Mouse (Mus musculus) kidney, embryonic 14.5 days (tissue): ENCODE measurements around the gene Wfdc6b. TPM values are rescaled to one million over a fixed set of nuclear protein-coding genes. Genes with fewer than 3 reads are reported as not detected.
"Not testable (repeated sequence)": the region's sequence is repeated elsewhere in the genome, so short reads cannot be mapped to it uniquely, and the experiment has no call there.

Experiments used
- ATAC-seq: fragments of 200-750 bp; cut with Nextera tagmentation; 2 replicates; pipeline ENCODE4 v1.8.0; 2017; ENCODE audit warnings: moderate number of reproducible peaks, mild to moderate bottlenecking, moderate TSS enrichment, moderate library complexity; ENCODE audit not compliant: low FRiP score, low TSS enrichment
- H3K27ac ChIP-seq: fragments of 300-500 bp; sonication (generic); 2 replicates; pipeline ENCODE4 v1.5.1; 2014; ENCODE audit warnings: low read depth, mild to moderate bottlenecking, low read length, moderate library complexity, mixed read lengths
- H3K27me3 ChIP-seq: fragments of 300-500 bp; sonication (generic); 2 replicates; pipeline ENCODE4 v1.6.1; 2014; ENCODE audit warnings: mild to moderate bottlenecking, low read length; ENCODE audit not compliant: control insufficient read depth, insufficient read depth
- H3K36me3 ChIP-seq: fragments of 300-500 bp; sonication (generic); 2 replicates; pipeline ENCODE4 v1.6.1; 2014; ENCODE audit warnings: low read length, mixed read lengths; ENCODE audit not compliant: control insufficient read depth, insufficient read depth
- H3K4me1 ChIP-seq: fragments of 300-500 bp; sonication (generic); 2 replicates; pipeline ENCODE4 v1.6.1; 2014; ENCODE audit warnings: low read length, mixed read lengths; ENCODE audit not compliant: control insufficient read depth, insufficient read depth
- H3K4me2 ChIP-seq: fragments of 300-500 bp; sonication (generic); replicated peaks from 2 replicates; pipeline ENCODE4 v1.6.1; 2014; ENCODE audit warnings: low read depth, mild to moderate bottlenecking, low read length
- H3K4me3 ChIP-seq: fragments of 300-500 bp; sonication (generic); 2 replicates; pipeline ENCODE4 v1.5.1; 2014; ENCODE audit warnings: mild to moderate bottlenecking, low read length
- H3K9ac ChIP-seq: fragments of 300-500 bp; sonication (generic); 2 replicates; pipeline ENCODE4 v1.6.1; 2014; ENCODE audit warnings: low read depth, mild to moderate bottlenecking, low read length, moderate library complexity
- H3K9me3 ChIP-seq: fragments of 300-500 bp; sonication (generic); 2 replicates; pipeline ENCODE4 v1.6.1; 2016; ENCODE audit warnings: low read length; ENCODE audit not compliant: control insufficient read depth
- WGBS: fragments of 180-500 bp; shearing (Covaris S2); extraction: QIAGEN DNeasy Blood & Tissue Kit; methylation state at CpG from one replicate; pipeline ENCODE4 v1.1.7; 2014; 5-methylcytosine and 5-hydroxymethylcytosine counted together
- polyA plus RNA-seq: library from polyadenylated mRNA; unstranded; fragments of >200 nt; fragmentation: Nextera tagmentation; extraction: Ambion mirVana; gene quantifications from 2 replicates; pipeline ENCODE4 v1.2.1, GENCODE M21; 2014

Wfdc6b gene
- not detected in 2 replicates for polyA plus RNA-seq

DNA sequence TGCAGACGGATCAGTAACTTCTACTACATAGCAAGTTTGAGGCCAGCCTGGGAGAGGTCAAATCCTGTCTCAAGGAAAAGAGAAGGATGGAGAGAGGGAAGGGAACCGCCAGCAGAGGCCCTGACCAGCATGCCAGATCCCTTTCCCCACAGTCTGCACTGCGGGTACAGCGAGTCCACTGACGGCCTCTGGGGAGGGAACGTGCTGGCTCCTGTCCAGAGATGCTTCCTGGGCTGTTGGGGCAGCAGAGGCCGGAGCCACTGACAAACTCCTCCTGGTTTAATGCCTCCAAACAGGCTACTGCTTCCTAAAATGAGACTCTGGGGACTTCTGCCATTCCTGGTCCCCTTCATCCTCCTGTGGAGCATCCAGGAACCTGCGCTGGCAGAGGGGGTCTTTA is at the start of gene Wfdc6b, which contains the start of gene Wfdc8:
Wfdc6b (plus strand) TSS at position 52 of the 400 bp plus-strand sequence.
Wfdc8 (minus strand) TSS at position 156 of the 400 bp plus-strand sequence.
- WGBS: 54% methylated on average over 8 of the region's 8 CpGs

DNA sequence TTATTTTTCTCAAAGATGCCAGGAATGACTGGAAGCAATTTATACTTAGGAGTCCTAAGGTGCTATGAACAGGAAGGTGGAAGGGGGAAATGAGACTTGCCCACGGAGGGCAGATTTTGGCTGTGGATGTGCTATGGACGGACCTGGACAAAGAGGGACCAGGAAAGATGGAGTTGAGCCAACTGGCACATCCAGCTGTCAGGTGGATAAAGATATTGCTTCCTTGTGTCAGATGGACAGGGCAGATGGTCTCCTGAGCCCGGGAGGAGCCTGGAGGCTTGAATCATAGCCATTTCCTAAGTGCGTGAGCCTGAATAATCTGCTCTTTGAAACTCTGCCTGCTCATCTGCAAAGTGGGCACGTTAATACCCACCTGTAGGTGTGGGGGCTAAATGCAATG is 49.0 kb upstream of the Wfdc6b start:
- no peak overlapping the region; the same call in 1 of the 2 replicates for H3K27ac ChIP-seq
- no peak overlapping the region; the same call in 1 of the 2 replicates for H3K9ac ChIP-seq
- 0 out of 2 replicates have a peak, but pooled peaks cover 6% of the 10 kb centered on the region for H3K4me1 ChIP-seq
- H3K4me3 ChIP-seq: peak overlapping the region; percentile 52
- H3K4me2 ChIP-seq: peak overlapping the region; percentile 80
- WGBS: 77% methylated on average over 5 of the region's 5 CpGs
- no peak for ATAC-seq
- peaks cover 10% of the 10 kb centered on the region for H3K36me3 ChIP-seq
- no peaks in the 10 kb centered on the region for H3K9me3 ChIP-seq
- H3K27me3 ChIP-seq: no peaks in the 10 kb centered on the region

More for the DNA sequence above, at the start of gene Wfdc6b, which contains the start of gene Wfdc8:
- not testable (repeated sequence) for H3K4me2 ChIP-seq, H3K4me3 ChIP-seq, H3K27ac ChIP-seq, H3K36me3 ChIP-seq, H3K9ac ChIP-seq, H3K4me1 ChIP-seq, H3K9me3 ChIP-seq, ATAC-seq, H3K27me3 ChIP-seq

DNA sequence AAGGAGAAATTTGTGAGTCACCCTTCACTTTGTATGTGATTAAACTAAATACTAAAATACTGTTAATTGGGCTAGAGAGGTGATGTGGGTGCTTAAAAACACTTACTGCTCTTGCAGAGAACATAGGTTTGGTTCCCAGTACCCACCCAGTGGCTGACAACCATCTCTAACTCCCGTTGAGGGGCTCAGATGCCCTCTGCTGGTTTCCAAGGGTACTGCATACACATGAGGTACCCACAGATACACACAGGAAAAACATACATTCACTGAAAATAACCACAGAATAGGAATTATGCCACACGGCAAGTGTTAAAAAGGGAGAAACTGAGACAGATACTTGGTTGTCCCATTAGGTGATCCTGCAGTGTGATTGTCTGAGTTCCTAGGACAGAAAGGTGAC is 46.3 kb upstream of the Wfdc6b start:
- no peaks in the 10 kb centered on the region for H3K9me3 ChIP-seq
- no peaks in the 10 kb centered on the region for H3K27me3 ChIP-seq
- no peak overlapping the region for H3K4me3 ChIP-seq
- H3K4me1 ChIP-seq: 0 out of 2 replicates have a peak, but pooled peaks cover 6% of the 10 kb centered on the region
- H3K27ac ChIP-seq: no peak overlapping the region
- H3K9ac ChIP-seq: no peak overlapping the region
- ATAC-seq: no peak
- no peak overlapping the region for H3K4me2 ChIP-seq
- H3K36me3 ChIP-seq: peaks cover 10% of the 10 kb centered on the region
- 88% methylated on average over 2 of the region's 2 CpGs for WGBS

DNA sequence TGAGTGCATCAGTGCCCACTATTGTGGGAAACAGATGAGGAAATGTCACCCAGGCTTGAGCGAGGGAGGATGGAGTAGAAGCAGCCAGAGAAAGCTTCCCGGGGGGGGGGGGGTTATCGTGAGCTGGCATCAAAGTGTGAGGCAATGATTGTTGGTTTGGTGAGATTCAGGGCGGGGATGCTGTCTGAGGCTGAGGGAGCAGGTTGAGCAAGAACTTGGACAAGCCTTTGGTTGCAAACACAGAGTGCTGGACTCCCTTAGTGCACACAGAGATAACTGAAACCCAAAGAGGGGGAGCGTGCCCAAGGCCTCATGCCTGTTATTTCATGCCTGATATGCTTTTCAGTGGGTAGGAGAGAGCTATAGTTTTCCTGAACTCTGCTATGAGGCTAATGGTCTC is 45.9 kb upstream of the Wfdc6b start:
- H3K36me3 ChIP-seq: peaks cover 10% of the 10 kb centered on the region
- no peak overlapping the region for H3K4me3 ChIP-seq
- H3K4me2 ChIP-seq: no peak overlapping the region
- ATAC-seq: no peak
- H3K4me1 ChIP-seq: 0 out of 2 replicates have a peak, but pooled peaks cover 6% of the 10 kb centered on the region
- 92% methylated on average over 5 of the region's 5 CpGs for whole genome bisulfite sequencing
- no peaks in the 10 kb centered on the region for H3K27me3 ChIP-seq
- H3K9me3 ChIP-seq: no peaks in the 10 kb centered on the region
- H3K9ac ChIP-seq: no peak overlapping the region
- H3K27ac ChIP-seq: no peak overlapping the region

DNA sequence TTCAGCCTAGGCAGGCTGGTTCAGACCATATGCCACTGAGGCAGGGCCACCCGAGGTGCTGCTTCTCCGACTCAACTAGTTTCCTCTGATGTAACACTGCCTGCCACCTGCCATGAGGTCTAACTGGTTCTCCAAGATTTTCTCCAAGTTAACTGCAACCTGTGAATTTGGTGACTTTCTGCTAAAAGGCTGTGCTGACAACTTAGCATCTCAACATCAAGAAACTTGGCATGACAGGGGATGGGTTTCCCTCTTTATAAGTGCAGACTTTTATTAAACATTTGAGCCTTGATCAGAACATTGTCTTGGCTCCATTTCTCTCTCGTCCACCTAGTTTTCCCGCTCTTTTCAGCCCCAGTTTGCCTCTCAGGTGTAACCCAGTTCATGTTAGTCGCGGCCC is 40.0 kb upstream of the Wfdc6b start, which contains the start of gene Spint3:
Spint3 (minus strand) TSS at position 101 of the 400 bp plus-strand sequence.
- H3K9ac ChIP-seq, H3K36me3 ChIP-seq, H3K4me2 ChIP-seq, H3K27me3 ChIP-seq, H3K27ac ChIP-seq, ATAC-seq, H3K4me1 ChIP-seq, H3K9me3 ChIP-seq, H3K4me3 ChIP-seq: not testable (repeated sequence)
- WGBS: 83% methylated on average over 6 of the region's 6 CpGs

GRCm38 (mm10) chr2:164585025-164585725 is 28.1 kb upstream of the Wfdc6b start, which contains the start of gene Wfdc6a:
TSS of gene Wfdc6a (minus strand) at chr2:164585447.
- not testable (repeated sequence) for H3K4me2 ChIP-seq, H3K36me3 ChIP-seq, ATAC-seq, H3K4me1 ChIP-seq, H3K9me3 ChIP-seq, H3K27ac ChIP-seq, H3K9ac ChIP-seq, H3K27me3 ChIP-seq, H3K4me3 ChIP-seq
- WGBS: 61% methylated on average over 13 of the region's 13 CpGs

DNA sequence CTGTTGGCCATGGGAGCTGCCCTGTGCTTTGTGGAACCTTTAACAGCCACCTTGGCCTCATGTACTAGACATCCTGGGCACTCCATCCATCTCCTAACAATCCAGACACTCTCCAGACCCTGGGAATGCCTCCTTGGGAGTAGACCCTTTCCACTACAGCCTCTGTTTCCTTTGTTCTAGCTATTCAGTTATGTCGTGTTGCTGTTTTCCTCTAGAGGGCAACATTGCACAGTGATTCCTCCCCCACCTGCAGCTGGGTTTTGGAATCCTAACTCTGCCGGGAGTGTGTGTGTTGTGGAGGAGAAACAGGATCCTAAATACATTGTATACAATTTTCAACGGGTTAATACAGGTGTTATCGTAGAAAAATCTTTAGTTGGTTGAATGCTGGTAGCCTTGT is 21.3 kb upstream of the Wfdc6b start:
- 4% methylated on average over 4 of the region's 4 CpGs for WGBS
- no peak overlapping the region for H3K4me3 ChIP-seq
- H3K4me1 ChIP-seq: no peaks in the 10 kb centered on the region
- no peak overlapping the region for H3K27ac ChIP-seq
- H3K9ac ChIP-seq: no peak overlapping the region
- H3K27me3 ChIP-seq: no peaks in the 10 kb centered on the region
- ATAC-seq: no peak
- H3K36me3 ChIP-seq: no peaks in the 10 kb centered on the region
- no peak overlapping the region for H3K4me2 ChIP-seq
- H3K9me3 ChIP-seq: no peaks in the 10 kb centered on the region

DNA sequence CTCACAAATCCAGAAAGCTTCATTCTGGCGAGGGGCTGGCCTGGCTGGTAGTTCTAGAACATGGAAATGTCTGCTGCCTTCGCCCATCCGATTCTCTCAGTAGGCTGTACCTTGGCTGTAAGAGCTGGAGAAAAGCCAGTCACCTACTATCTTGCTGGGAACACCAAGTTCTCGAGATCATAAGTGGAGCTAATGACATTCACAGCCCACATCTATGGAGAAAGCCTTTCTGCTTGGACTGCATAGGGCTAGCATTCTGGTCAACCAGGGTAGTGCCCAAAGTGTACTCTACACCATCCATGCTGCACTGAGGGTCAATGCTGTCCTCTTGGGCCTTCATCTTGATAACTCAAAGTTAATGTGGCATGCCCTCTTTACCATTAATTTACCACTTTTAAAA is 19.8 kb upstream of the Wfdc6b start, which contains the start of gene Eppin:
Eppin (minus strand) TSS at position 101 of the 400 bp plus-strand sequence.
- ATAC-seq: no peak
- Histone ChIP-seq H3K4me3 (no peak within 1 kb of the TSS), H3K27ac (no peak within 1 kb of the TSS), H3K9ac (no peak within 1 kb of the TSS), H3K4me1 (no peaks in the 10 kb centered on the region), H3K4me2 (no peak within 1 kb of the TSS), H3K9me3 (no peaks in the 10 kb centered on the region), H3K27me3 (no peaks in the 10 kb centered on the region), H3K36me3 (no peaks in the 10 kb centered on the region)
- 86% methylated on average over 4 of the region's 4 CpGs for WGBS

DNA sequence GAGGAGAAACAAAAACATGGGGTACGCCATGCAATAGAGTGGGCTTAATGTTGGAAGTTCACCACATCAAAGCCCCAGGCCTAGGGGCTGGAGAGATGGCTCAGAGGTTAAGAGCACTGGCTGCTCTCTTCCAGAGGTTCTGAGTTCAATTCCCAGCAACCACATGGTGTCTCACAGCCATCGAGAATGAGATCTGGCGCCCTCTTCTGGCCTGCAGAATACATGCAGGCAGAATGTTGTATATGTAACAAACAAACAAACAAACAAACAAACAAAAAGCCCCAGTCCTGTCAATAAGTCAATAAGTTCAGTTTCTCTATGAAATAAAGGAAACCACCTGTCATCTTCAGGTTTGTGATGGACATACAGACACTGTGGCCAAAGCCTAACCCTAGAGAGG is 13.1 kb upstream of the Wfdc6b start:
- ATAC-seq: no peak

More for the DNA sequence above, 13.1 kb upstream of the Wfdc6b start:
- H3K4me3 ChIP-seq: no peak overlapping the region
- H3K9ac ChIP-seq: no peak overlapping the region
- H3K27ac ChIP-seq: no peak overlapping the region
- no peak overlapping the region for H3K4me2 ChIP-seq
- no peaks in the 10 kb centered on the region for H3K27me3 ChIP-seq
- 73% methylated on average over 3 of the region's 3 CpGs for WGBS
- no peaks in the 10 kb centered on the region for H3K4me1 ChIP-seq
- no peaks in the 10 kb centered on the region for H3K36me3 ChIP-seq
- H3K9me3 ChIP-seq: no peaks in the 10 kb centered on the region
